Mouse (Mus musculus) G1E-ER4 (cell line): Measurements from ENCODE around the gene Pygl. TPM values are rescaled to one million over a fixed set of nuclear protein-coding genes. Genes with fewer than 3 reads are reported as not detected.

Experiments used
- GATA1 ChIP-seq: IDR thresholded peaks from one replicate; pipeline ENCODE4 v1.8.0; 2012; ENCODE audit warnings: low read length, inconsistent platforms
- polyA plus RNA-seq: library from polyadenylated mRNA; stranded (reverse); fragments of >175 nt; gene quantifications from 2 replicates; pipeline ENCODE4 v1.2.3, GENCODE M21; 2012

Pygl gene
- 0.04 and 0.09 TPM in 2 replicates for polyA plus RNA-seq

GRCm38 (mm10) chr12:70231294-70231693, at the start of gene Pygl:
Gene Pygl, minus strand, starts transcription at chr12:70231488.
- no peak for TF ChIP-seq GATA1

GRCm38 (mm10) chr12:70280930-70281329, 49.6 kb upstream of the Pygl start:
- no peak for TF ChIP-seq GATA1

GRCm38 (mm10) chr12:70280381-70280780, 49.1 kb upstream of the Pygl start:
- TF ChIP-seq GATA1 = no peak

- TF ChIP-seq GATA1 = no peak
Observed at GRCm38 (mm10) chr12:70277071-70277939, 46.0 kb upstream of the Pygl start.

GRCm38 (mm10) chr12:70269724-70270123, 38.4 kb upstream of the Pygl start:
- TF ChIP-seq GATA1 = no peak

DNA sequence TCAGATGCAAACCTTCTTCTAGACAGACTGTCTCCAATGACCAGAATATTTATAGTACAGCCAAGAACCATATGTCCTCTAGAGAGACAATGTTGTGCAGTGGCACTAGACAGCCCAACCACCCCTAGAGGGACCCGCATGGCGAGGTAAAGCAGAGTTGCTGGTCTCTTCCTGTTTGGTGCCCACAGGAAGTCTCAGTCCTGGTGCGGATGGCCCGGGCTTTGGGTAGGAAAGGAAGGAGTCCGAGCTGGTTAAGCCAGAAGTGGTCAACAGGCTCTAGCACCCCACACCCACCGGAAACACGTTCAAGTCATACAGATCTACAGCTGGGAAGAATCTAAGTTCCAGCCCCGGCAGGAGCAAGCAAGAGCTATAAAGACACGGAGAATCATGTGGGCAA, 36.0 kb upstream of the Pygl start:
- TF ChIP-seq GATA1 = no peak

- no peak for TF ChIP-seq GATA1
Observed at GRCm38 (mm10) chr12:70266494-70266931, 35.2 kb upstream of the Pygl start.

- no peak for TF ChIP-seq GATA1
Observed at GRCm38 (mm10) chr12:70263721-70264120, 32.4 kb upstream of the Pygl start.

DNA sequence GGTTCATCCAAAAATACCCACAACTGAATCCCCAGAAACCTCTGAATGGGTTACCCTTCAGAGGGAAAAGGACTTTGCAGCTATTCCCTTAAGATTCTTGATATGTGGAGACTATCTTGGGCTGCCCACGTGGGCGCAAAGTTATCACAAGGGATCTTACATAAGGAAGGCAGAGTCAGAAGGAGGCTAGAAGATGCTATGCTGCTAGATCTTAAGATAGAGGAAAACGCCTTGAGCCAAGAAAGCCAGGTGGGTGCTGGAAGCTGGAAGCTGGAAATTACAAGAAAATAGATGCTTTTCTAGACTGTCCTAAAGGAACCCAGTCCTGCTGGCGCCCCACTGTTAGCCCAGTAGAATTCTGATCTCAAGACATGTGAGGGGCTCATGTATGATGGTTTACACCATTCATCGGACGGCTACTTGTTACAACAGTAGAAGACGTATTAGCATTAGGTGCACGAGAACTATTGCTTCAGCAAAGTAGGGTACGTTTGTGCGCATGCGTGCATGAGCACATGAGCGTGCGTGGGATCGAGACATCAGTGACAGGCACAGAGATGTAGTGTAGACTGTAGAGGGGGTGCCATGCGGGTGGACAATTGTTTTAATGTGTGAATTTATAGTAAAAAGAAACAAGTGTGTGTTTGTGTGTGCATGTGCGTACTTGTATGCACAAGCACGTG, 31.1 kb upstream of the Pygl start:
- TF ChIP-seq GATA1 = no peak

DNA sequence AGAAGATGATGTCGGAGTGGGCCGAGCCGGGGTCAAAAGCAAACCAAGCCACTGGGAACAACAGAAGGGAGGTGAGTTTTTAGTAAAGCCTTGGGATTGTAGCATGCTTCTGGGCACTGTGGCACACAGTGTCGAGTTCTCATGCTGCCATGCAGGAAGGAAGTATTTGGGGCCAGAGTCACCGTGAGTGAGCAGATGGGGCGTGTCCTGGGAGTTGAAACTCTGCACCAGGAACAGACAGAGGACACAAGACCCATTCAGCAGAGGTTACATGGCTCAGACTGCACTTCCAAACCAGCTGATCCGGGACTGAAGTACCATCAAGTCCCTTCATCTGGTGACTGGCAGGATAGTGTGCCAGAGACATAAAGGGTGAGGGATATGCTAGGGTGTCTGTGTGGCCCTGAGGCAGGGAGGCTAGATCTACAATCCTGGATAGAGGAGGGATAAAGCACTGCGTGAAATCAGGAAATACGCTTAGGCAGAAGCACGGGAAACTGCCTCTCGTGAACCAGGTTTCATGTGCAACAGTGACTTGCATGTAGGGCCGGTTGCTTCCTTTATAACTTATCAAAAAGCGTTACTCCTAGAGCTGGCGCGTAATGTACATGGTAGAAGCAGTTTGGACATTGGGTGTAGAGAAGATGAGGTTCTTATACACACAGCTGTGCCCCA, 20.1 kb upstream of the Pygl start:
- TF ChIP-seq GATA1 = no peak

GRCm38 (mm10) chr12:70249616-70250157, 18.4 kb upstream of the Pygl start:
- no peak for TF ChIP-seq GATA1

DNA sequence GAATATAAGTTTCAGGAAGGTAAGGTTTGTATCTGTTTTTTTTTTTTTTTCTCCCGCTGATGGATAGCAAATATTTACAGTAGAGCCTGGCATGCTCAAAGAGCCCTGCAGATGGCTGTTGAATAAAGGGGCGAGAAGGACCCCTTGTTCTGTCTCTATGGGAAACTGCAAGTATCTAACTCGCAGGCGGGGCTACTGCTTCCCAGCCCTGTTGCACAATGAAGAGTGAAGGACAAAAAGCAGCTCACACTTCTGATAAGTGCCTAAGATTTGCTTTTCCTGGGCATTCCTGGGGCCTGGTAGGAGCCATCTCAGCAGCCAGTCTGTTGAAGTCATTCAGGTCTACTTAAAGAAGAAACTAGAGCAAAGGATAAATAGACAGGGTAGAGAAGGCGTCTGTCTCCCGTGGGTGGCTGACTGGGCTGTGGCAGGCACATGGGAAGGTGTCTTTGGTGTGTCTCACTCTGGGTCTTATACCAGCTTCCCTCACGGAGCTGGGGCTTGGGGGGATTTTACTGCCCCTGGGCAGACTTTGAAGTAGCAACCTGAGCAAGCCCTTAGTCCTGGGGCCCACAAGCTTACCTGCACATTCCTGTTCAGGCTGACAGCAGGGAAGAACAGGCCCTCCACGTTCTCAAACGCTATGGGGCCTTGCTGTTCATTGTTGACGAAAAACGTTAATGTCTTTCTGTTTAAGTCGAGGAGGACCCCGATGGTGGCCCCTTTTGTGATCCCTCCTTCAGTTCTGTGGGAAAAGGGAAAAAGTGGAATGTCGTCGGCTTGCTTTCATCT, 16.6 kb upstream of the Pygl start:
- TF ChIP-seq GATA1 = no peak

- no peak for TF ChIP-seq GATA1
Observed at GRCm38 (mm10) chr12:70242550-70242949, 11.3 kb upstream of the Pygl start.

- TF ChIP-seq GATA1 = no peak
Observed at GRCm38 (mm10) chr12:70239741-70240140, 8.5 kb upstream of the Pygl start.

DNA sequence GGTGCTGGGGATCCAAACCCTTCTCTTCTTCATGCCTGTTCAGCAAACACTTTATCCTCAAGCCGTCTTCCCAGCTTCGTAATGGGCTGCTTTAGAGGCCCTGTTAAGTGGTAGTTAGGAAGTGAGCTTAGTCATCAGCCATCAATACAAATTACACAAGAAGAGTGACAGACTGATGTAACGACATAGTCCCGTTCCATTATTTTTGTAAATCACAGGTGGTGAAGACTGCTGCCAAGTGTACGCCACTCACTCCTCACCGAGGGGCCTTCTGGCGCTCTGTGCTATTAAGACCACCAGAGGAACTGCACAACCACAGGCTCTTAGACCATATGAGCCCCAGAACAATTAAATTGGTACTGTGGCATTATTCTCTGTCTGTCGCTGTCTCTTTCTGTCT, 7.3 kb upstream of the Pygl start:
- no peak for TF ChIP-seq GATA1
